Mouse (Mus musculus): ENCODE measurements around the gene Slc25a41. TPM values are rescaled to one million over a fixed set of nuclear protein-coding genes. Genes with fewer than 3 reads are reported as not detected.

Slc25a41 gene
- polyA plus RNA-seq, 1 experiment from 2014 or later: not detected

DNA sequence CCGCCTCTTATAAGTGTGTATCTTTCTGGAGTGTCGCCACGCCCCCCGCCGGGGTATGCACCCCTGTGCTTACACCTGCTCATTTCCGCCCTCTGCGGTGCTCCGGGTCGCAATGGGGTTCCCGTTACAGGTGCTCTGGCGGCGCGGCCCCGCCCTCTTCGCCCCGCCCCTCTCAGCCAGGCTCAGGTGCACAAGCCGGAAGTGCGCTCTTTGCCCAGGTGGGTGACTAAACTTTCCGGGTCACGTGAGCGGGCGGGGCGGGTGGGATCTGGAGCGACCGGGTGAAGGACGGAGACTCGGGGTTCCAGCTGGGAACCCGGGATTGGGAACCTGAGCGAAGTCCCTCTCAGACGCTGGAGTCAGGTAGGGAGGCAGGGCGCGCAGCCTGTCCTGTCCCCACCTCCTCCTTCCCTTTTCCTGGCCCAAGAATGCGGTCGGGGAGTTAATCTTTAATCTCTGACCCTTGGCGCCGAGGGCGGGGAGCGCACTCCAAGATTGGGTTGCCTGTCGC lies 20.6 kb upstream of the Slc25a41 start:
- ATAC-seq (peak; percentile 66), DNase-seq (ENCODE audit: low spot score) (peak; percentile 89)
- peak overlapping the region; percentile 54 for H3K4me2 ChIP-seq (replicated peaks; ENCODE audit: low read depth, low read length)
- WGBS: under 1% methylated on average over 38 of the region's 39 CpGs
- peak overlapping the region; percentile 55 for H3K4me3 ChIP-seq (ENCODE audit: low read depth, low read length)
- no peaks in the 10 kb centered on the region for H3K36me3 ChIP-seq (ENCODE audit: insufficient read depth, low read length)
- no peaks in the 10 kb centered on the region for H3K4me1 ChIP-seq (ENCODE audit: insufficient read depth, low read depth, low read length)
- TF ChIP-seq EP300 (IDR thresholded peaks at IDR 0.05) (0 out of 2 replicates have a peak, but pooled peaks have one; percentile 18), CTCF (IDR thresholded peaks at IDR 0.05) (peak; percentile 15)
- H3K9me3 ChIP-seq (ENCODE audit: low read length): no peaks in the 10 kb centered on the region
- H3K27ac ChIP-seq (ENCODE audit: low read length): peak overlapping the region; percentile 95
- H3K9ac ChIP-seq (replicated peaks; ENCODE audit: low read depth): peak overlapping the region; percentile 68
- H3K27me3 ChIP-seq (replicated peaks; ENCODE audit: insufficient read depth, low read length): peaks cover 13% of the 10 kb centered on the region; the same call in 1 of the 2 replicates

DNA sequence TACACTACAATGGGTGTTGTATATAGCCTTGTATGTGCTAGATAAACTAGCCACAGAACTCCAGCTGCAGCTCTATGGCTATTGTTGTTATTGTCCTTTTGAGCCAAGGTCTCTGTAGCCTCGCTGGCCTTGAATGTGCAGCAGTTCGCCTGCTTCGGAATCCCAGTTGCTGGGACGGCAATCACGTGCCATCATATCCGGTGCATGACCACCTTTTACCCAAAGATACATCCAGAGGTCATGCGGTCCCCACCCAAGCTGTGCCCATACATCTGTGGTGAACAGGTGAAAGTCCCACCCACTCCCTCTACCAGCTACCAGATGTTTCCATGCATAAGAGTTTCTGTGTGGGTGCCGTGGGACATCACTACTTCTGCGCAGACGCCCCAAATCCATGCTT lies 19.6 kb upstream of the Slc25a41 start:
- ATAC-seq (no peak), DNase-seq (ENCODE audit: low spot score) (peak; percentile 11)
- peaks cover 13% of the 10 kb centered on the region; the same call in 1 of the 2 replicates for H3K27me3 ChIP-seq (replicated peaks; ENCODE audit: insufficient read depth, low read length)
- 40% methylated on average over 10 of the region's 10 CpGs for WGBS
- H3K4me2 ChIP-seq (replicated peaks; ENCODE audit: low read depth, low read length): peak overlapping the region; percentile 98
- no peaks in the 10 kb centered on the region for H3K36me3 ChIP-seq (ENCODE audit: insufficient read depth, low read length)
- no peaks in the 10 kb centered on the region for H3K9me3 ChIP-seq (ENCODE audit: low read length)
- no peak overlapping the region for H3K9ac ChIP-seq (replicated peaks; ENCODE audit: low read depth)
- H3K27ac ChIP-seq (ENCODE audit: low read length): peak overlapping the region; percentile 95
- H3K4me3 ChIP-seq (ENCODE audit: low read depth, low read length): peak overlapping the region; percentile 77; the same call in 1 of the 2 replicates
- TF ChIP-seq EP300 (IDR thresholded peaks at IDR 0.05): no peak
- no peak for TF ChIP-seq CTCF (IDR thresholded peaks at IDR 0.05)
- no peaks in the 10 kb centered on the region for H3K4me1 ChIP-seq (ENCODE audit: insufficient read depth, low read depth, low read length)

DNA sequence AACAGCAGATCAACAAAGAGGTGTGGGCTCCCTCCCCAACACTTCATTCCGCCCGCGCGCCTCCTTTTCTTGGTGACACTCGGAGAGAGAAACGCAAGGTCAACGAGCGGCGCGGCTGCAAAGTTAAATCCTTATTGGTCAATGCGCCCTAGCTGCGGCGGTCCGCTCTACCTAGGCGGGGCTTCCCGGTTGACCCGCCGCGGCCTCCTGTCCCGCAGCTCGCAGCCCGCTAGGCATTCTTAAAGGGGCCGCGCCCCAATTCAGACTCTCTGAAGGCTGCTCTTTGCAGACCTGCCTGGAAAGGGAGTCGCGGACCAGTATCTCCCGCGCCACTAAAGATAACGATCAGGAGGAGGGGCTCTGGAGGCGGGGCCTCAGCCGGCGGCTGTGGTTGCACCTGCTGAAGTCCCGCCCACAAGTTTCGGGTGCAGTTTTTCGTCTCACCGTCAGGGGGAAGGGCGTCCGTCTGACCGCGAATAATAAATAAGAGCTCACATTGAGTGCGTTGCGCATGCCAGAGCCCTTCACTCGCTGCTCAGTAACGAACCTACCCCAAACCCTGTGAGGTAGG lies 18.9 kb upstream of the Slc25a41 start:
- DNase-seq (ENCODE audit: low spot score) (peak; percentile 97), ATAC-seq (peak; percentile 88)
- H3K9ac ChIP-seq (replicated peaks; ENCODE audit: low read depth): no peak overlapping the region; the same call in 1 of the 2 replicates
- TF ChIP-seq CTCF (IDR thresholded peaks at IDR 0.05): peak; percentile 77
- TF ChIP-seq EP300 (IDR thresholded peaks at IDR 0.05): peak; percentile 44; the same call in 1 of the 2 replicates
- no peaks in the 10 kb centered on the region for H3K4me1 ChIP-seq (ENCODE audit: insufficient read depth, low read depth, low read length)
- peaks cover 13% of the 10 kb centered on the region; the same call in 1 of the 2 replicates for H3K27me3 ChIP-seq (replicated peaks; ENCODE audit: insufficient read depth, low read length)
- H3K36me3 ChIP-seq (ENCODE audit: insufficient read depth, low read length): no peaks in the 10 kb centered on the region
- peak overlapping the region; percentile 95 for H3K27ac ChIP-seq (ENCODE audit: low read length)
- H3K4me2 ChIP-seq (replicated peaks; ENCODE audit: low read depth, low read length): peak overlapping the region; percentile 98
- no peaks in the 10 kb centered on the region for H3K9me3 ChIP-seq (ENCODE audit: low read length)
- peak overlapping the region; percentile 77 for H3K4me3 ChIP-seq (ENCODE audit: low read depth, low read length)
- under 1% methylated on average over 44 of the region's 44 CpGs for WGBS

DNA sequence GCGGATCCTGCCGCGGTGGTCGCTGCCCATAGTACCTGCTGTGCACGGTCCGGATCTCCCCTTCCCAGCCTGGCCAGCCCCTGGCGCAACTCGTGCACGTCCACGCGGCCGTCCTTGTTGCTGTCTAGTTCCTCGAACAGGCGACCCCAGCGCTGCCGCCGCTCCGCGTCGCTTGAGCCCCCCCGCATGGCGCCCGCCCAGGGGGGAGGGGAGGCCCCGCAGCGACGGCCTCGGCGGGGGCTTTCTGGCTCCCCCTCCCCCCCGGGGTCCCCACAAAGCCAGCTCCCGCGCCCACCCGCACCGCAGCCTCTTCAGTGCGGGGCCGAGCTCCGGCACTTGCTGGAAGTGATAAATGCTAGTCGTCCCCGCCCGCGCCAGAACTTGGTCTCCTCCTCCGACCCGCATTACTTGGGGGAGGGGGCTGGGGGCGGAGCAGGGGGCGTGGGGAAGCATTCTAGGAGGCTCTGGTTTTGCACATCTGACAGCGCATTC lies 18.1 kb upstream of the Slc25a41 start, which contains the start of gene Slc25a23:
Gene Slc25a23 (minus strand): TSS at position 378 of the 492 bp plus-strand sequence.
- Histone ChIP-seq H3K9ac (replicated peaks; ENCODE audit: low read depth) (peak within 1 kb of the TSS; percentile 55), H3K9me3 (ENCODE audit: low read length) (no peaks in the 10 kb centered on the region), H3K36me3 (ENCODE audit: insufficient read depth, low read length) (no peaks in the 10 kb centered on the region), H3K4me1 (ENCODE audit: insufficient read depth, low read depth, low read length) (no peaks in the 10 kb centered on the region), H3K27me3 (replicated peaks; ENCODE audit: insufficient read depth, low read length) (peaks cover 13% of the 10 kb centered on the region; the same call in 1 of the 2 replicates), H3K4me2 (replicated peaks; ENCODE audit: low read depth, low read length) (peak within 1 kb of the TSS; percentile 98), H3K27ac (ENCODE audit: low read length) (peak within 1 kb of the TSS; percentile 95), H3K4me3 (ENCODE audit: low read depth, low read length) (peak within 1 kb of the TSS; percentile 77)
- 3% methylated on average over 30 of the region's 45 CpGs for WGBS
- ATAC-seq (peak; percentile 45), DNase-seq (ENCODE audit: low spot score) (peak; percentile 74)
- no peak for TF ChIP-seq CTCF (IDR thresholded peaks at IDR 0.05)

DNA sequence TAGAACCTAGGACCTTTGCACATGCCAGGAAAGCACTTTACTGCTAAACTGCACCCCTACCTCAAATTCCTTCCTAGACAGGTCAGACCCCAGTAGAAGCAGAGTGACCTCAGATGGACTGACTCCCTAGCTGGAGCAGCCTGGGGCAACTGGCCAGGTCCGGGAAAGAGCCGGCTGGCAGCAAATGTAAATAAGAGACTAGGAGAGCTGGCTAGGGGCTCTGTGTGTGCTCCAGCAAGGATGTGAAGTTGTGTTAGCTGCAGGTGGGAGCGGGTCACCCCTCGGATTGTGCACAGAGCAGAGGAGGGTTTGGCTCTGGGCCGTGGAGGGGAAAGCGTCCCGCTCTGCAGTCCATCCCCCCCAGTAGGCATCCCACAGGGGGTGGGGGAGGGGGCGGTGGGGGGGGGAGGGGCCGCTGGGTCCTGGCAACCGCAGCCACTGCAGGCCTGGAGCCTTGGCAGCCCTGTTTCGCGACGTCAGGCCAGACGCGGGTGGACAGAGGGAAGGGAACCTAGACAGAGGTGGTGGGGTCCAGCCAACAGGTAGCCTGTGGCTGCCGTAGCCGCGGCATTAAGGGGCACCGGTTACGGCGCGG lies 17.5 kb upstream of the Slc25a41 start, which contains the start of gene Crb3:
Gene Crb3 (plus strand): TSS at position 215 of the 595 bp plus-strand sequence.
- no peaks in the 10 kb centered on the region for H3K4me1 ChIP-seq (ENCODE audit: insufficient read depth, low read depth, low read length)
- H3K4me2 ChIP-seq (replicated peaks; ENCODE audit: low read depth, low read length): peak within 1 kb of the TSS; percentile 98
- H3K4me3 ChIP-seq (ENCODE audit: low read depth, low read length): peak within 1 kb of the TSS; percentile 77
- peaks cover 13% of the 10 kb centered on the region; the same call in 1 of the 2 replicates for H3K27me3 ChIP-seq (replicated peaks; ENCODE audit: insufficient read depth, low read length)
- ATAC-seq (no peak), DNase-seq (ENCODE audit: low spot score) (peak; percentile 50)
- no peaks in the 10 kb centered on the region for H3K9me3 ChIP-seq (ENCODE audit: low read length)
- TF ChIP-seq EP300 (IDR thresholded peaks at IDR 0.05) (no peak), CTCF (IDR thresholded peaks at IDR 0.05) (no peak)
- WGBS: 0% methylated on average over 18 of the region's 22 CpGs
- no peaks in the 10 kb centered on the region for H3K36me3 ChIP-seq (ENCODE audit: insufficient read depth, low read length)
- peak within 1 kb of the TSS; percentile 55 for H3K9ac ChIP-seq (replicated peaks; ENCODE audit: low read depth)
- peak within 1 kb of the TSS; percentile 95 for H3K27ac ChIP-seq (ENCODE audit: low read length)

DNA sequence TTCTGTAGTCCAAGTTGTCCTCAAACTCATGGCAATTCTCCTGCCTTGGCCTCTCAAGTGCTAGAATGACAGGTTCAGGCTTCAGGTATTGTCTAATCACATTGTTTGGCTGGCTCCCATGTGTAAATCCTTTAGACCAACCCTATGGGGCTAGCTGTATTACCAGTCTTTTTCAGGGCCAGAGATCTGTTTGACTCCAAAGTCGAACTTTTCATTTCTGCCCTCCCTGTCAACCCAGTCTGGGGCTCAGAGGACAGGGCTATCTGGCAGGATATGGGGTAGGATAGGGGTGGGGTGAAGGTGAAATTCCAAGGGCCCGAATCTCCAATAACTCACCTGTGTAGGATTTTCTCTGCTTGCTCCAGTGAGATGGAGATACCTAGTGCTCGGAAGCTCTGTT lies 14.8 kb upstream of the Slc25a41 start:
- ATAC-seq: no peak

More for the DNA sequence above, 14.8 kb upstream of the Slc25a41 start:
- Histone ChIP-seq H3K27ac (ENCODE audit: low read length) (no peak overlapping the region), H3K4me1 (ENCODE audit: insufficient read depth, low read depth, low read length) (no peaks in the 10 kb centered on the region), H3K36me3 (ENCODE audit: insufficient read depth, low read length) (no peaks in the 10 kb centered on the region), H3K4me2 (replicated peaks; ENCODE audit: low read depth, low read length) (no peak overlapping the region), H3K9me3 (ENCODE audit: low read length) (no peaks in the 10 kb centered on the region), H3K9ac (replicated peaks; ENCODE audit: low read depth) (no peak overlapping the region), H3K4me3 (ENCODE audit: low read depth, low read length) (no peak overlapping the region), H3K27me3 (replicated peaks; ENCODE audit: insufficient read depth, low read length) (no peaks in the 10 kb centered on the region; the same call in 1 of the 2 replicates)
- 80% methylated on average over 3 of the region's 3 CpGs for WGBS
- TF ChIP-seq EP300 (IDR thresholded peaks at IDR 0.05): no peak
- TF ChIP-seq CTCF (IDR thresholded peaks at IDR 0.05): no peak
- no peak for DNase-seq (ENCODE audit: low spot score)

Data from lung, postnatal 0 days (tissue).